Mouse (Mus musculus) hindbrain, embryonic 13.5 days (tissue): ENCODE data around the gene Icmt. TPM values are rescaled to one million over a fixed set of nuclear protein-coding genes. Genes with fewer than 3 reads are reported as not detected.

Source experiments
- ATAC-seq: fragments of 200-750 bp; cut with Nextera tagmentation; 2 replicates; pipeline ENCODE4 v1.8.0; 2017; ENCODE audit warnings: moderate TSS enrichment; ENCODE audit not compliant: low FRiP score
- H3K27ac ChIP-seq: fragments of 300-500 bp; sonication (generic); 2 replicates; pipeline ENCODE4 v1.5.1; 2015; ENCODE audit warnings: inconsistent platforms, mild to moderate bottlenecking, moderate library complexity
- H3K27me3 ChIP-seq: fragments of 300-500 bp; sonication (generic); 2 replicates; pipeline ENCODE4 v1.6.1; 2015; ENCODE audit warnings: mild to moderate bottlenecking, inconsistent platforms
- H3K36me3 ChIP-seq: fragments of 300-500 bp; sonication (generic); 2 replicates; pipeline ENCODE4 v1.6.1; 2015; ENCODE audit warnings: mild to moderate bottlenecking, inconsistent platforms
- H3K4me1 ChIP-seq: fragments of 300-500 bp; sonication (generic); replicated peaks from 2 replicates; pipeline ENCODE4 v1.6.1; 2015; ENCODE audit warnings: inconsistent platforms
- H3K4me2 ChIP-seq: fragments of 300-500 bp; sonication (generic); 2 replicates; pipeline ENCODE4 v1.6.1; 2015; ENCODE audit warnings: inconsistent platforms, mild to moderate bottlenecking, moderate library complexity
- H3K4me3 ChIP-seq: fragments of 300-500 bp; sonication (generic); 2 replicates; pipeline ENCODE4 v1.5.1; 2015; ENCODE audit warnings: mild to moderate bottlenecking, inconsistent platforms
- H3K9ac ChIP-seq: fragments of 300-500 bp; sonication (generic); 2 replicates; pipeline ENCODE4 v1.6.1; 2015; ENCODE audit warnings: mild to moderate bottlenecking, inconsistent platforms
- H3K9me3 ChIP-seq: fragments of 300-500 bp; sonication (generic); 2 replicates; pipeline ENCODE4 v1.6.1; 2016; ENCODE audit warnings: inconsistent platforms
- WGBS: fragments of 180-500 bp; shearing (Covaris S2); methylation state at CpG from one replicate; pipeline ENCODE4 v1.1.7; 2015; 5-methylcytosine and 5-hydroxymethylcytosine counted together
- polyA plus RNA-seq: library from polyadenylated mRNA; unstranded; fragments of >200 nt; fragmentation: Nextera tagmentation; extraction: Ambion mirVana; gene quantifications from 2 replicates; pipeline ENCODE4 v1.2.1, GENCODE M21; 2015

Gene Icmt
- polyA plus RNA-seq, 1 experiment from 2014 or later, result 18.4 TPM

- Histone ChIP-seq H3K4me3 (no peak overlapping the region), H3K36me3 (peaks cover 69% of the 10 kb centered on the region), H3K4me1 (0 out of 2 replicates have a peak, but pooled peaks cover 5% of the 10 kb centered on the region), H3K9me3 (no peaks in the 10 kb centered on the region), H3K27ac (no peak overlapping the region), H3K27me3 (peaks cover 7% of the 10 kb centered on the region; the same call in 1 of the 2 replicates), H3K4me2 (no peak overlapping the region), H3K9ac (no peak overlapping the region)
- 42% methylated on average over 2 of the region's 2 CpGs for WGBS
- peak; percentile 23; the same call in 1 of the 2 replicates for ATAC-seq
These were observed 35.9 kb downstream of the Icmt start for GRCm38 (mm10) chr4:152332952-152333351.

GRCm38 (mm10) chr4:152333587-152333986 lies 36.6 kb downstream of the Icmt start:
- no peak for ATAC-seq
- H3K27ac ChIP-seq, result no peak overlapping the region
- peaks cover 8% of the 10 kb centered on the region for H3K4me1 ChIP-seq
- no peaks in the 10 kb centered on the region for H3K9me3 ChIP-seq
- H3K4me2 ChIP-seq, result no peak overlapping the region
- H3K9ac ChIP-seq, result no peak overlapping the region
- no peak overlapping the region for H3K4me3 ChIP-seq
- H3K27me3 ChIP-seq, result peaks cover 7% of the 10 kb centered on the region; the same call in 1 of the 2 replicates
- H3K36me3 ChIP-seq, result peaks cover 68% of the 10 kb centered on the region
- 93% methylated on average over 12 of the region's 12 CpGs for WGBS

- Histone ChIP-seq H3K36me3 (peaks cover 28% of the 10 kb centered on the region), H3K4me3 (no peak overlapping the region), H3K27me3 (peaks cover 32% of the 10 kb centered on the region), H3K27ac (no peak overlapping the region), H3K9me3 (no peaks in the 10 kb centered on the region), H3K9ac (no peak overlapping the region), H3K4me2 (no peak overlapping the region), H3K4me1 (peaks cover 37% of the 10 kb centered on the region)
- WGBS, result 22% methylated on average over 6 of the region's 6 CpGs
- ATAC-seq, result no peak
These were observed 40.7 kb downstream of the Icmt start for GRCm38 (mm10) chr4:152337772-152338171.

- peak within 1 kb of the TSS; percentile 94 for H3K9ac ChIP-seq
- WGBS, result under 1% methylated on average over 99 of the region's 120 CpGs
- peak within 1 kb of the TSS; percentile 74 for H3K4me3 ChIP-seq
- ATAC-seq, result peak; percentile 37
- H3K9me3 ChIP-seq, result no peaks in the 10 kb centered on the region
- H3K4me2 ChIP-seq, result peak within 1 kb of the TSS; percentile 89
- peaks cover 21% of the 10 kb centered on the region for H3K36me3 ChIP-seq
- peak within 1 kb of the TSS; percentile 84 for H3K27ac ChIP-seq
- H3K4me1 ChIP-seq, result peaks cover 46% of the 10 kb centered on the region
- H3K27me3 ChIP-seq, result peaks cover 32% of the 10 kb centered on the region
These were observed 41.6 kb downstream of the Icmt start, which contains the start of gene Chd5 for GRCm38 (mm10) chr4:152338419-152339292. Gene Chd5 (plus strand): TSS chr4:152338651.

GRCm38 (mm10) chr4:152339293-152339790 lies 42.3 kb downstream of the Icmt start:
- Histone ChIP-seq H3K27me3 (peaks cover 36% of the 10 kb centered on the region), H3K4me2 (peak overlapping the region; percentile 89), H3K9ac (peak overlapping the region; percentile 94), H3K27ac (peak overlapping the region; percentile 84), H3K4me1 (peaks cover 46% of the 10 kb centered on the region), H3K36me3 (peaks cover 15% of the 10 kb centered on the region), H3K9me3 (no peaks in the 10 kb centered on the region), H3K4me3 (peak overlapping the region; percentile 74)
- 1% methylated on average over 25 of the region's 26 CpGs for WGBS
- ATAC-seq, result peak; percentile 29

GRCm38 (mm10) chr4:152340584-152341284 lies 43.7 kb downstream of the Icmt start:
- H3K4me2 ChIP-seq, result peak overlapping the region; percentile 89
- ATAC-seq, result no peak
- H3K27me3 ChIP-seq, result peaks cover 36% of the 10 kb centered on the region
- H3K9me3 ChIP-seq, result no peaks in the 10 kb centered on the region
- H3K4me3 ChIP-seq, result peak overlapping the region; percentile 74
- H3K27ac ChIP-seq, result no peak overlapping the region
- H3K36me3 ChIP-seq, result peaks cover 2% of the 10 kb centered on the region; the same call in 1 of the 2 replicates
- H3K4me1 ChIP-seq, result peaks cover 56% of the 10 kb centered on the region
- peak overlapping the region; percentile 94; the same call in 1 of the 2 replicates for H3K9ac ChIP-seq
- WGBS, result 37% methylated on average over 15 of the region's 15 CpGs

GRCm38 (mm10) chr4:152343296-152343695 lies 46.3 kb downstream of the Icmt start:
- Histone ChIP-seq H3K9me3 (no peaks in the 10 kb centered on the region), H3K36me3 (no peaks in the 10 kb centered on the region), H3K4me1 (peaks cover 54% of the 10 kb centered on the region), H3K9ac (peak overlapping the region; percentile 29; the same call in 1 of the 2 replicates), H3K4me2 (no peak overlapping the region), H3K4me3 (no peak overlapping the region), H3K27ac (no peak overlapping the region), H3K27me3 (peaks cover 41% of the 10 kb centered on the region)
- 17% methylated on average over 5 of the region's 5 CpGs for WGBS
- no peak for ATAC-seq

- no peak for ATAC-seq
- Histone ChIP-seq H3K4me1 (peaks cover 55% of the 10 kb centered on the region), H3K36me3 (no peaks in the 10 kb centered on the region), H3K9me3 (no peaks in the 10 kb centered on the region), H3K4me2 (no peak overlapping the region), H3K27ac (no peak overlapping the region), H3K9ac (no peak overlapping the region), H3K4me3 (no peak overlapping the region), H3K27me3 (peaks cover 44% of the 10 kb centered on the region)
- 60% methylated on average over 7 of the region's 7 CpGs for WGBS
These were observed 47.6 kb downstream of the Icmt start for GRCm38 (mm10) chr4:152344651-152345050.

- Histone ChIP-seq H3K9me3 (no peaks in the 10 kb centered on the region), H3K4me2 (no peak overlapping the region), H3K9ac (0 out of 2 replicates have a peak overlapping the region, but pooled peaks have one; percentile 24), H3K27me3 (peaks cover 37% of the 10 kb centered on the region), H3K36me3 (no peaks in the 10 kb centered on the region), H3K4me3 (no peak overlapping the region), H3K27ac (no peak overlapping the region), H3K4me1 (peaks cover 55% of the 10 kb centered on the region)
- ATAC-seq, result no peak
- 60% methylated on average over 7 of the region's 7 CpGs for WGBS
These were observed 48.3 kb downstream of the Icmt start for GRCm38 (mm10) chr4:152345120-152345889.

GRCm38 (mm10) chr4:152349837-152350381 lies 52.9 kb downstream of the Icmt start:
- Histone ChIP-seq H3K36me3 (peaks cover 7% of the 10 kb centered on the region), H3K9ac (peak overlapping the region; percentile 72), H3K4me3 (peak overlapping the region; percentile 24), H3K27ac (peak overlapping the region; percentile 94), H3K4me2 (peak overlapping the region; percentile 50), H3K9me3 (no peaks in the 10 kb centered on the region), H3K4me1 (peaks cover 49% of the 10 kb centered on the region), H3K27me3 (peaks cover 57% of the 10 kb centered on the region)
- 8% methylated on average over 16 of the region's 17 CpGs for WGBS
- peak; percentile 74 for ATAC-seq

- no peak overlapping the region for H3K4me3 ChIP-seq
- H3K9ac ChIP-seq, result peak overlapping the region; percentile 30
- no peaks in the 10 kb centered on the region for H3K9me3 ChIP-seq
- H3K27me3 ChIP-seq, result peaks cover 56% of the 10 kb centered on the region
- WGBS, result 35% methylated on average over 8 of the region's 8 CpGs
- peaks cover 13% of the 10 kb centered on the region for H3K36me3 ChIP-seq
- no peak for ATAC-seq
- H3K4me2 ChIP-seq, result peak overlapping the region; percentile 50
- peak overlapping the region; percentile 94 for H3K27ac ChIP-seq
- peaks cover 44% of the 10 kb centered on the region for H3K4me1 ChIP-seq
These were observed 53.8 kb downstream of the Icmt start for GRCm38 (mm10) chr4:152350722-152351421.
